Mouse (Mus musculus): ENCODE data around the gene Papss2. TPM values are rescaled to one million over a fixed set of nuclear protein-coding genes. Genes with fewer than 3 reads are reported as not detected.
A peak's percentile ranks its signal among the peaks of the same experiment; 100 is the strongest.

Gene Papss2
- polyA plus RNA-seq (2012; rRNA removed) = 5.7 and 6.4 TPM in 2 replicates

DNA sequence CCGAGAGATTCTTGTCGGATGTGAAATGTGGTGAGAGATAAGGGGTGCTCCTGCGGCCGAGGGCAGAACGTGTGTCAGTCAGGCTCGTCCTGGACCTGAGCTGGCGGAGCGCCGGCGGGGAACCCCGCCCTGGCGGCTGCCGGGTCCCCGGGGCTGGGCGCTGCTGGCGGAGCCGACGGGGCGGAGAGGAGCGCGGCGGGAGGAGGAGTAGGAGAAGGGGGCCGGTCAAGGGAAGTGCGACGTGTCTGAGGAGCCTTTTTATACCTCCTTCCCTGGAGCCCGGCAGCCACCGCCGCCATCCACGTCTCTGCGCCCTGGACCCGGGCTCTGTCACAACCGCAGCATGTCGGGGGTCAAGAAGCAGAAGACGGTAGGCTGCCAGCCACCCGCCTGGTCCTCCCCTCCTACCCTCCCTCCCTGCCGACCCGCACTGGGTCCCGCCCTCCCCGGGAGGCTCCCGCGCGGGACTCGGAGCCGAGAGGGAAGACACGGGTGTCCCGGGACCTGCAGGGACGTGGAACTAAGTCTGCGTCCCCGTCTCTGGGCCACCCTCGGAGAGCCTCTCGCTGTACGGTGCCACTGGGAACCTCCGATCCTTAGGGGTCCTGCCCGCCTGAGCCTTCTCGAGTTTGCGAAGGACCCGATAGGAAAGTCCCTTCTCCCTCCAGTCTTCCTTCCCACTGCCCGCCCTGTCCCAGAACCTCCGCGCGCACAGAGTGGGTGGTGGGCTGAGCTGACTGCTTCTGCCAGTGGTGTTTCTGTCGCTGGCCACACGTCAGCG lies at the start of gene Papss2:
TSS of gene Papss2 (plus strand) at position 285 of the 781 bp plus-strand sequence.
- DNase-seq (ENCODE audit: low spot score) = peak; percentile 58

DNA sequence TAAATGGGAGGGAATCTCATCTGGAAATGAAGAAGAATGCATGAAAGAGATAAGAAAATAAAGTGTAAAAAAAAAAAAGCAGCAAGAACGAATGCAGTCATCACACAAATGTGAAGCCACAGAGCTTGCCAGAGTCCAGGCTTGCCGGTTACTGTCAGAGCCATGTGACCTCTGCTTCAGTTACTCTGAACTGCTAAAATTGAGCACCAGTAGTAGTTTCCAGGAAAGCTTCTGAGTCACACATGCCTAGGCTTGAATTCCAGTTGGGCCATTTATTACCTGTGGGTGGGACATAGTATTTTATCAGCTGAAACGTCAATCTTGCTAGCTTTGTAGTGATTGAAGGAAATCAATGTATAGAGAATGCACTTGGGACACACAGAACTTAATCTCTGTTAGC lies 48.2 kb upstream of the Papss2 start:
- DNase-seq (ENCODE audit: low spot score) = no peak

DNA sequence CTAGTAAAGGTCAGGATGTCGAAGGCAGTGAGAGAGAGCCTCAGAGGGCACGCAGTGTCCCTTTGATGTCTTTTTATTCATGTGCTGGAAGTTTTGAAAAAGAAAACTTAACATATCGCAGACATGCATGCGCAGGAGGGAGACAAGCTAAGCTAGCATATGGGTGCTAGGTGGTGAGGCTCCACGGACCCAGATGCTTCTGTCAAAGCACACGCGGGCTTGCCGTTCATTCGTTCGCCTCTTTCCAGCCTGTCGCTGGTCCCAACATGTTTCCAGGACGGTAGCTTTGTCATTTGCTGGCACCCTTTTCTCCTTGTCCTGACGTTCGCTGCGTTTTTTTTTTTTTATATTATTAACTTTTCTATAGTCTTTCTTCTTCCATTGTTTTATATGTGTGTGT lies 47.4 kb upstream of the Papss2 start:
- DNase-seq (ENCODE audit: low spot score) = no peak

GRCm38 (mm10) chr19:32550446-32550845 lies 45.1 kb upstream of the Papss2 start:
- no peak for DNase-seq (ENCODE audit: low spot score)

GRCm38 (mm10) chr19:32551442-32551841 lies 44.1 kb upstream of the Papss2 start:
- DNase-seq (ENCODE audit: low spot score) = no peak

DNA sequence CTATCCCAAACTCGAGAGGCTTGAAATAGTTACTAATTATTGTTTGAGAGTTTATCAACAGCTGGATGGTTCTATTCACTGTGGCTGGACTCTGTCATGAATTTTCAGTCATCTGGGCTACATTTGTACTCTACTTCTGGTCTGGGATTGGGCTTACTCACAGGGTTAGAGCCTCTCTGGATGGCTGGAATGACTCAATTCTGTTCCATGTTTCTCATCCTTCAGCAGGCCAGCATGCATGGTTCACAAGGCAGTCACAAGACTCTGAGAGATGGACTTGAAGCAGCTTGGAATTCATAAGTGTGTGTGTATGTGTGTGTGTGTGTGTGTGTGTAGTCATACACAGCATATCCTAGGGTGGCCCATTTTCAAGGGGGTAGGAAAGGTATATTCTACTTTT lies 43.5 kb upstream of the Papss2 start:
- DNase-seq (ENCODE audit: low spot score) = no peak

DNA sequence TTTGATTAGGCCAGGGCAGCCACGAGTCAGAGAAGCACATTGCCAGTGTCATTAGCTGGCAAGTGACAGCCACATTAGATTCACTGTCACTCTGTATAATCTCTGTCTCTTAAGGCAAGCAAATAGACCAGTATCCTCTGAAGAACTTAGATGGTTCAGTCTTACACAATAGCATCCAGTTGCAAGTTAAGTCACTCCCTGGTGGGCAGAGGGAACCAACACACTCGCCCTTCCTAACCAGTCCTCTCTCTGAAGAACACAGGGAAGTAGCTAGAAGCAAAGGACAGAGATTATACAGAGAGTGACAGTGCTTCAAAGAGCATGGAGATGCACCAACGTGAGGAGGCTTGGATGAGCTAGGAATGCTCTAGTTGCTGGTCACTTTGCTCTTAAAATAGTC lies 42.3 kb upstream of the Papss2 start:
- DNase-seq (ENCODE audit: low spot score) = no peak

DNA sequence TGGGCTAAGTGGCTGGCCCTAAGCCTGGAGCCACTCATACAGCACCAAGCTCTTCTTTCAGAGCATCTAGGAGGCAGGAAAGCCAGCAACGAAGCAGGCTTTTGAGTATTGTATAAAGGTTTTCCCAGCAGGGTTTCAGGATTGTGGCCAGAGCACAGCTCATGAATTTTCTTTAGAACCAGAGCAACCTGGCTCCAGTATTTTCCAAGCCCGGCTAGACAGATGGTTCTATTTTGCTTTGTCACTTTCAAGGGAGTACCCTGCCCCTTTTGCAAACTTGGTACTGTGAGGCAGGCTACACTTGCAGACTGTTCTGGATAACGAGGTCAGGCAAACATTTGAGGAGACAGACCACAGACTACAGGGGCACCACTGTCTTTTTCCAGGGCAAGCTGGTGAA lies 40.3 kb upstream of the Papss2 start:
- DNase-seq (ENCODE audit: low spot score) = no peak

- no peak for DNase-seq (ENCODE audit: low spot score)
These were observed 28.6 kb upstream of the Papss2 start for GRCm38 (mm10) chr19:32567025-32567424.

GRCm38 (mm10) chr19:32567447-32567846 lies 28.1 kb upstream of the Papss2 start:
- no peak for DNase-seq (ENCODE audit: low spot score)

GRCm38 (mm10) chr19:32568470-32568869 lies 27.1 kb upstream of the Papss2 start:
- no peak for DNase-seq (ENCODE audit: low spot score)

- no peak for DNase-seq (ENCODE audit: low spot score)
These were observed 26.5 kb upstream of the Papss2 start for GRCm38 (mm10) chr19:32568961-32569653.

GRCm38 (mm10) chr19:32569725-32570124 lies 25.9 kb upstream of the Papss2 start:
- DNase-seq (ENCODE audit: low spot score) = no peak

- no peak for DNase-seq (ENCODE audit: low spot score)
These were observed 23.4 kb upstream of the Papss2 start for GRCm38 (mm10) chr19:32572191-32572590.

DNA sequence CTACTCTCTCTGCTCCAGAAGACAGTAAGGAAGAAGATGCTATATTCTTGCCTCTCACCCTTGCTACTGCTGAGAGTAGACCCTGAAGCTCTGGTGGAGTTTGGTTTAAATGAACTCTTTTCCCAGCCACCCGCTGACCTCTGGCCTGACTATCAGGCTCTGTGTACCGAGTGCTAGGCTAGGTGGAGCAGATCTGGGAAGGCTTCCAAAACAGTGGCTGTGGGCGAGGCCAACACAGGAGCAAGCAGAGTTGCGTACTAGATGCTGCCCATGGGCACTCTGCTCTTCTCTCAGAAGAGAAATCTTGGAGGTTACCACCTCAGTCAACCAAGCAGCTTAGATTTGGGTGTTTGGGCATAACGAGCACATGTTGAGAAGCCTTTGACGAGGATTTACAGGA lies 22.3 kb upstream of the Papss2 start:
- DNase-seq (ENCODE audit: low spot score) = no peak

- no peak for DNase-seq (ENCODE audit: low spot score)
These were observed 20.7 kb upstream of the Papss2 start for GRCm38 (mm10) chr19:32574846-32575245.

GRCm38 (mm10) chr19:32577749-32578148 lies 17.8 kb upstream of the Papss2 start:
- DNase-seq (ENCODE audit: low spot score) = no peak

- DNase-seq (ENCODE audit: low spot score) = no peak
These were observed 12.4 kb upstream of the Papss2 start for GRCm38 (mm10) chr19:32583091-32583766.

DNA sequence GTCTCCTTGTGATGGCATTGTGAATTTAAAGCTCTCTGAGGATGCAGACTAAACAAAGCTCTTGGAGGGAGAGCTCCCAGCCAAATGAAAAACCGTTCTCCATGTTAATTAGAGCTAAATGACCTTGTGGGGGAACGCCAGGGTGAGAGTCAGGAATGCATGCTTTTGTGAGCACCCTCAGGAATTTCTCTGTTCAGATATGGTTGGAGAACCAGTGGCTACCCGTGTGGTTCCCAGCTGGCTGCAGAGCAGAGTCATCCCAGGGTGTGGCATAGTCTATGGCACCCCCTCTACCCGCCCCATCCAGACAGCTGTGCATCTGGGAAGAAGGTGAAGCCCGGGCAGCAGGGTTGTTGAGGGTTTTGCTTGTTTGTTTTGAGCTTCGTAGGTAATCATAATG lies 7.9 kb upstream of the Papss2 start:
- DNase-seq (ENCODE audit: low spot score) = no peak

GRCm38 (mm10) chr19:32592749-32593148 lies 2.8 kb upstream of the Papss2 start:
- no peak for DNase-seq (ENCODE audit: low spot score)

DNA sequence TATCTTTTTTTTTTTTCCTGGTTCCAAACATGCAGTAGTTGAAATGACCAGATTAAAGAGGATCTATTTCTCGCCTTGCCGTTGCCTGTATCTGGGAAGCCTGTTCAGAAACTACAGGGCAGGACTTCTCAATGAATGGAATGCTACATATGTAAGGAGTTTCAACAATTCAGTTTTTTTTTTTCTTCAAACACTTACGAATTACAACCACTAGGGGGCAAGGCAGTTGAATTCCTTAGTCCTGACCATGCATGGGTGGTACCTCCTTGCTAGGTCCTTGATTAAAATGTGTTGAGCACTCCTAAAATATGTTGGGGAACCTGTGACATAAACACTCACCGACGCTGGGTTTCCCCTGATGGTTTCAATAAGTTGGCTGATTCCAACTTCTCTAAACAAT lies 1.7 kb upstream of the Papss2 start:
- DNase-seq (ENCODE audit: low spot score) = no peak

DNA sequence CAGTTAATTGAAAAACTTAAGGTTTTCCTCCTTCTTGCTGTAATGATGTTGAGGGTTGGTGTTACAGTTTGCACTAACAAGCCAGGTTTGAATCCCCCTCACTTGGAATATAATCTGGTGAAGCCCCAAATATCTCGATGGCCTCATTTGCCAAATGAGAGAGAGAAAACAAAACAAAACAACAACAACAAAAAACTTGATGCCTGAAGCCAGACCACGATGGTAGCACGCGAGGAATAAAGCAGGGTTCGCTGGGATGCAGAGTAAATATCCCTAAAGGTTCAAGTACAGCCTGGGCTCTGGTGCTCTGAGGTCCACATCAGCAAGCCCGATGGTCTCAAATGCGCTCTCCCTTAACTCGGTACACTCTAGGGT lies 472 bp upstream of the Papss2 start:
- DNase-seq (ENCODE audit: low spot score) = no peak

DNA sequence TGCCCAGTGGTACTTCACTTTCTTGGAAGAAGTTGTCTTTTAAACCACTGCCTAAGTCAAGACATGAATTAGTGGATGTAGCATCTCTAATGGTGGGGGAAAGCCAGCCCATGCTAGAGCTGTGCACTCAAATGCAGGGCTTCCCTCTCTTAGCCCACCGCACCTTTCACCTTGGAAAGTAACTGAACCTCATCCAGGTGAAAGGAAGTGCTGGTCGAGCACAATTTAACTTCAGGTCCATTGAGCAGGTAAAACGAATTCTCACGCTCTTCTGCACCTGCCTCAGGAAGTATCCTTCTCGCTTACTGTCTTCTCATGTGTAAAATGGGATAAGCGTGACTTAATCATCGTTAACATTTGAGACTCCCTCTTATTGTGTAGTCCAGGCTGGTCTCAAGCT lies 3.4 kb downstream of the Papss2 start:
- no peak for DNase-seq (ENCODE audit: low spot score)

Measured in urinary bladder, adult 2 months (tissue).